In the genomic region with DNA sequence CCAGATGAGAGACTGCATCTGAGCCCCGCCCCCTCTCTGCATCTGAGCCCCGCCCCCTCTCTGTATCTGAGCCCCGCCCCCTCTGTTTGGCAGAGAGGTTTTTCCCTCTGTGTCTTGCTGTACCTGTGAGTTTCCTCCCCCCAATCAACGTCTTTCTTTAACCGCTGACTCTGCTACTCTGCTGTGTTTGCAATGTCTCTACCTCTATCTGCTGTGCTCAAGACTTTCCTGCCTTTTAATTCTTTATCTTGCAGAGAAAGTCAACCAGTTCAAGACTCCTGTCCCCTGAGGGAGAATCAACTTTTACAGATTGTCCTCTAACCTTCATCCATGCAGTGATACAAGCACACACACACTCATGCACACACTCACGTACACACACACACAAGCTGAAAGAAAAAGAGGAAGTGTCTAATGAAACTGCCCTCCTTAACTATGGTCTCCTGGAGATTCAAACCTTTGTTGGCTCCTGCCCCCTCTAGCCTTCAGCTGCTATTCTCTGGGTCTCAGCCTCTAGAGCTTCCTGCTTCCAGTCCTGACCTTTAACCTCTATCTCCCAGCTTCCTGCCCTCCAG, we compare ENCODE assay signal across 15 mouse cellular contexts.
DNase-seq lines count a peak whose midpoint lies in the region; ATAC-seq and TF ChIP-seq lines count a peak whose summit lies in the region.
"Had no signal": no experiment of that assay in that cellular context is flagged by ENCODE, and none has a peak within 500 bp of the region (broad histone marks: within the 10 kb centered on the region; RNA-seq: fewer than 3 reads in every experiment).

No protein-coding gene starts in this region.

- H3K4me1 ChIP-seq in CH12.LX (ENCODE audit: control insufficient read depth in 1 of 2, insufficient read depth in 2 of 2), result peaks cover 20 to 77% of the 10 kb centered on the region in 2 experiments
- H3K4me1 ChIP-seq in liver, postnatal 0 days (ENCODE audit: insufficient read depth), result 0 out of 2 replicates have a peak, but pooled peaks cover 7% of the 10 kb centered on the region
- H3K4me1 ChIP-seq: midbrain, embryonic 12.5 days had no signal

- peak; percentile 47 for ATAC-seq in erythroid progenitor cell, adult 5-6 weeks (replicated peaks; ENCODE audit: low FRiP score, poor library complexity, severe bottlenecking)
- ATAC-seq in liver, postnatal 0 days, result 0 out of 2 replicates have a peak, but pooled peaks have one; percentile 15
- ATAC-seq: hindbrain, embryonic 16.5 days had no signal

- H3K27me3 ChIP-seq in CH12.LX (replicated peaks), result no peaks in the 10 kb centered on the region
- H3K27me3 ChIP-seq in liver, postnatal 0 days (ENCODE audit: insufficient read depth, low read length), result no peaks in the 10 kb centered on the region

- TF ChIP-seq RAD21 in CH12.LX (IDR thresholded peaks at IDR 0.05; ENCODE audit: low read depth, low read length), result no peak

- intact Hi-C loops in gastrocnemius, adult 2 months (cut with DNase I), result no loop called here
- intact Hi-C loops in left cerebral cortex, adult 2 months (cut with DNase I), result no loop called here

- no peaks in the 10 kb centered on the region for H3K9me3 ChIP-seq in CH12.LX (replicated peaks; ENCODE audit: low read length)
- H3K9me3 ChIP-seq in liver, postnatal 0 days (ENCODE audit: low read length), result no peaks in the 10 kb centered on the region
- H3K9me3 ChIP-seq: forebrain, embryonic 10.5 days; midbrain, embryonic 12.5 days had no signal

- dilution Hi-C loops in CH12.LX (cut with MboI; ENCODE audit: extremely low pct_ligation_motif_present, extremely low pct_unique_long_range_greater_than_20kb, low sequenced_read_pairs), result no loop called here

- no peak overlapping the region for H3K4me2 ChIP-seq in CH12.LX (ENCODE audit: insufficient read depth, low read depth, poor library complexity, severe bottlenecking)
- no peak overlapping the region for H3K4me2 ChIP-seq in liver, postnatal 0 days (ENCODE audit: low read depth, low read length)
- H3K4me2 ChIP-seq: lung, embryonic 14.5 days; midbrain, embryonic 12.5 days had no signal

- in situ Hi-C loops in CH12.LX (cut with MboI; ENCODE audit: low pct_ligation_motif_present, low pct_unique_long_range_greater_than_20kb, low sequenced_read_pairs), result no loop called here

- TF ChIP-seq EP300 in CH12.LX (IDR thresholded peaks at IDR 0.05; ENCODE audit: low read length), result peak; percentile 68
- no peak for TF ChIP-seq EP300 in liver, postnatal 0 days (IDR thresholded peaks at IDR 0.05; ENCODE audit: low read depth)

- H3K36me3 ChIP-seq in CH12.LX (replicated peaks in 1 of 2; ENCODE audit: control insufficient read depth in 1 of 2, insufficient read depth in 1 of 2, low read length in 1 of 2), result peaks cover 4 to 43% of the 10 kb centered on the region in 2 experiments
- no peaks in the 10 kb centered on the region for H3K36me3 ChIP-seq in liver, postnatal 0 days (replicated peaks; ENCODE audit: insufficient read depth, low read length)
- H3K36me3 ChIP-seq: forebrain, embryonic 10.5 days; midbrain, embryonic 12.5 days had no signal

- H3K27ac ChIP-seq in CH12.LX (ENCODE audit: insufficient read depth, low read depth), result no peak overlapping the region
- H3K27ac ChIP-seq in liver, postnatal 0 days (ENCODE audit: low read depth), result no peak overlapping the region
- no peak overlapping the region for H3K27ac ChIP-seq in gastrocnemius, adult 2 months
- no peak overlapping the region for H3K27ac ChIP-seq in left cerebral cortex, adult 2 months
- H3K27ac ChIP-seq: forebrain, embryonic 10.5 days; midbrain, embryonic 12.5 days had no signal

- no peak overlapping the region for H3K4me3 ChIP-seq in CH12.LX (replicated peaks in 1 of 3; ENCODE audit: low read depth in 2 of 3, low read length in 2 of 3, poor library complexity in 1 of 3)
- H3K4me3 ChIP-seq in liver, postnatal 0 days (ENCODE audit: low read depth, low read length), result no peak overlapping the region
- H3K4me3 ChIP-seq in gastrocnemius, adult 2 months, result no peak overlapping the region
- no peak overlapping the region for H3K4me3 ChIP-seq in left cerebral cortex, adult 2 months
- H3K4me3 ChIP-seq: forebrain, embryonic 10.5 days; midbrain, embryonic 12.5 days had no signal

- WGBS in liver, postnatal 0 days (ENCODE audit: insufficient replicate concordance), result 30% methylated on average over 6 of the region's 6 CpGs

- no peak for TF ChIP-seq POLR2A in CH12.LX (IDR thresholded peaks at IDR 0.05; ENCODE audit: low read depth, low read length)

- no peak for TF ChIP-seq CTCF in CH12.LX (conservative IDR thresholded peaks at IDR 0.05 in 1 of 2, IDR thresholded peaks at IDR 0.05 in 1 of 2; ENCODE audit: low read depth in 2 of 2, low read length in 2 of 2)
- no peak for TF ChIP-seq CTCF in liver, postnatal 0 days (IDR thresholded peaks at IDR 0.05; ENCODE audit: low read depth)
- TF ChIP-seq CTCF in gastrocnemius, adult 2 months (IDR thresholded peaks at IDR 0.05), result no peak
- no peak for TF ChIP-seq CTCF in left cerebral cortex, adult 2 months (IDR thresholded peaks at IDR 0.05)

- H3K79me2 ChIP-seq in CH12.LX (replicated peaks; ENCODE audit: control insufficient read depth, extremely low read depth, insufficient read depth, poor library complexity, severe bottlenecking), result no peaks in the 10 kb centered on the region

- no peak overlapping the region for H3K9ac ChIP-seq in CH12.LX (ENCODE audit: insufficient read depth, low read depth)
- H3K9ac ChIP-seq in liver, postnatal 0 days (replicated peaks), result no peak overlapping the region
- H3K9ac ChIP-seq: lung, embryonic 14.5 days; midbrain, embryonic 12.5 days had no signal

- DNase-seq in 416B (ENCODE audit: low read depth) (peak; percentile 74), CH12.LX (ENCODE audit: extremely low read depth) (peak; percentile 59)
- peak; percentile 48 for DNase-seq in liver, postnatal 0 days
- no peak for DNase-seq in gastrocnemius, adult 2 months
- no peak for DNase-seq in left cerebral cortex, adult 2 months (ENCODE audit: extremely low spot score in 1 of 2, low spot score in 2 of 2)
- no peak for DNase-seq in urinary bladder, adult 2 months (ENCODE audit: low spot score)
- DNase-seq in left cerebral cortex, adult 9 months (ENCODE audit: low spot score in 2 of 2), result no peak
- DNase-seq: adrenal gland, adult 2 months; gastrocnemius, postnatal 36 days; lung, embryonic 14.5 days; thymus, postnatal 25 days had no signal

TF ChIP-seq in CH12.LX, 34 proteins besides CTCF, POLR2A, EP300 and RAD21:
- TF ChIP-seq ELF1 (IDR thresholded peaks at IDR 0.05; ENCODE audit: low read depth, low read length) (0 out of 2 replicates have a peak, but pooled peaks have one; percentile 25), MAX (IDR thresholded peaks at IDR 0.05; ENCODE audit: low read length) (no peak), KAT2A (IDR thresholded peaks at IDR 0.05; ENCODE audit: insufficient replicate concordance, low read length) (no peak), IRF4 (IDR thresholded peaks at IDR 0.05; ENCODE audit: low read depth, low read length) (peak; percentile 54; the same call in 1 of the 2 replicates), CHD2 (IDR thresholded peaks at IDR 0.05; ENCODE audit: low read length) (0 out of 2 replicates have a peak, but pooled peaks have one; percentile 34), ZKSCAN1 (IDR thresholded peaks at IDR 0.05; ENCODE audit: borderline replicate concordance, low read depth, low read length) (no peak), NELFE (IDR thresholded peaks at IDR 0.05; ENCODE audit: low read depth, low read length) (no peak), UBTF (IDR thresholded peaks at IDR 0.05; ENCODE audit: low read depth, low read length) (no peak), GABPA (IDR thresholded peaks at IDR 0.05; ENCODE audit: insufficient replicate concordance, low read depth, low read length) (no peak), MAZ (IDR thresholded peaks at IDR 0.05; ENCODE audit: low read depth, low read length) (peak; percentile 48; the same call in 1 of the 2 replicates), HCFC1 (IDR thresholded peaks at IDR 0.05; ENCODE audit: low read depth, low read length) (0 out of 2 replicates have a peak, but pooled peaks have one; percentile 12), MYC (IDR thresholded peaks at IDR 0.05; ENCODE audit: low read depth, low read length) (no peak), SIN3A (IDR thresholded peaks at IDR 0.05; ENCODE audit: low read length) (no peak), CHD1 (IDR thresholded peaks at IDR 0.05; ENCODE audit: low read depth, low read length) (no peak), BHLHE40 (IDR thresholded peaks at IDR 0.05; ENCODE audit: low read depth, low read length) (no peak), SMC3 (IDR thresholded peaks at IDR 0.05; ENCODE audit: low read depth, low read length) (no peak), MAFK (IDR thresholded peaks at IDR 0.05; ENCODE audit: insufficient replicate concordance, low read length) (peak; percentile 58; the same call in 1 of the 2 replicates), ZC3H11A (IDR thresholded peaks at IDR 0.05; ENCODE audit: low read depth, low read length) (no peak), RCOR1 (conservative IDR thresholded peaks at IDR 0.05; ENCODE audit: low read depth, low read length) (no peak), TCF12 (IDR thresholded peaks at IDR 0.05; ENCODE audit: low read depth, low read length) (peak; percentile 22; the same call in 1 of the 2 replicates), PAX5 (IDR thresholded peaks at IDR 0.05; ENCODE audit: low read length) (no peak)

Comparison
In these comparisons a context has a peak if more than half of its experiments do, and no peak if none do; other contexts are left out.
1. DNase-seq: peak in 416B (single experiment), CH12.LX (single experiment) and liver, postnatal 0 days (single experiment); none in gastrocnemius, adult 2 months (single experiment), left cerebral cortex, adult 2 months (0 of 2), urinary bladder, adult 2 months (single experiment) and left cerebral cortex, adult 9 months (0 of 2).